Mouse (Mus musculus) forebrain, embryonic 14.5 days (tissue): ENCODE measurements around the gene Gm17428. TPM values are rescaled to one million over a fixed set of nuclear protein-coding genes. Genes with fewer than 3 reads are reported as not detected.
A peak's percentile ranks its signal among the peaks of the same experiment; 100 is the strongest.

Experiments
- ATAC-seq: fragments of 200-750 bp; cut with Nextera tagmentation; 2 replicates; pipeline ENCODE4 v1.8.0; 2017; ENCODE audit warnings: mild to moderate bottlenecking, moderate library complexity
- DNase-seq: peaks from one replicate; pipeline ENCODE4 v3.0.0-alpha.2; 2015; ENCODE audit warnings: low spot score
- H3K27ac ChIP-seq: fragments of 300-500 bp; sonication (generic); 2 replicates; pipeline ENCODE4 v1.5.1; 2014; ENCODE audit warnings: low read depth, mild to moderate bottlenecking, control low read depth, low read length, moderate library complexity
- H3K27me3 ChIP-seq: fragments of 300-500 bp; sonication (generic); replicated peaks from 2 replicates; pipeline ENCODE4 v1.6.1; 2014; ENCODE audit warnings: low read length, control low read depth, mixed read lengths; ENCODE audit not compliant: control insufficient read depth, insufficient read depth
- H3K36me3 ChIP-seq: fragments of 300-500 bp; sonication (generic); 2 replicates; pipeline ENCODE4 v1.6.1; 2014; ENCODE audit warnings: low read length, control low read depth; ENCODE audit not compliant: control insufficient read depth, insufficient read depth
- H3K4me1 ChIP-seq: fragments of 300-500 bp; sonication (generic); 2 replicates; pipeline ENCODE4 v1.6.1; 2014; ENCODE audit warnings: antibody characterized with exemption, low read length, control low read depth; ENCODE audit not compliant: control insufficient read depth, insufficient read depth
- H3K4me2 ChIP-seq: fragments of 300-500 bp; sonication (generic); 2 replicates; pipeline ENCODE4 v1.6.1; 2014; ENCODE audit warnings: mild to moderate bottlenecking, control low read depth, low read length
- H3K4me3 ChIP-seq: fragments of 300-500 bp; sonication (generic); 2 replicates; pipeline ENCODE4 v1.5.1; 2014; ENCODE audit warnings: low read depth, low read length, control low read depth
- H3K9ac ChIP-seq: fragments of 300-500 bp; sonication (generic); 2 replicates; pipeline ENCODE4 v1.6.1; 2014; ENCODE audit warnings: mild to moderate bottlenecking, low read length, control low read depth, moderate library complexity
- H3K9me3 ChIP-seq: fragments of 300-500 bp; sonication (generic); replicated peaks from 2 replicates; pipeline ENCODE4 v1.6.1; 2016; ENCODE audit warnings: low read length, control low read depth, mixed read lengths; ENCODE audit not compliant: control insufficient read depth
- WGBS: fragments of 180-500 bp; shearing (Covaris S2); extraction: QIAGEN DNeasy Blood & Tissue Kit; methylation state at CpG from one replicate; pipeline ENCODE4 v1.1.7; 2014; 5-methylcytosine and 5-hydroxymethylcytosine counted together
- polyA plus RNA-seq: library from polyadenylated mRNA; unstranded; fragments of >200 nt; fragmentation: Nextera tagmentation; extraction: Ambion mirVana; gene quantifications from 2 replicates; pipeline ENCODE4 v1.2.1, GENCODE M21; 2014

The Gm17428 gene
- polyA plus RNA-seq, 1 experiment from 2014 or later, result not detected

DNA sequence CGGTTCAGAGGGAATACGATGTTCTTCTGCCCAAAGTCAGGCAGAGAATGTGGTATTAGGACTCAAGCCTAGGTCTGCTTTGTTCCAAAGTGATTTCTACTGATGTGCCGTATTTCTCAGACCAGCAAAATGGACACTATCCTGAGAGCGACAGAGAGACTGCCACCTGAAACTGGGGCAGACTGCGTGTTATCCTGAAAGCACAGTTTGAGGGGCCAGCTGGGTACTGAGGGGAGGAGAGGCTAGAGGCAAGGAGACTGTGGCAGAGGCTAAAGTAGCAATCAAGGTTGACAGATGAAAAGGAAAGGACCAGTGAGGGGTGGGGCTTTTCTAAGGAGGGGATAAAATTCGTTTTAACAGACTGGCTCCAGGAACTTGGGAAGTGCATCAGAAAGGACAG lies 24.1 kb downstream of the Gm17428 start:
- 85% methylated on average over 6 of the region's 6 CpGs for WGBS
- Histone ChIP-seq H3K27me3 (no peaks in the 10 kb centered on the region), H3K4me3 (no peak overlapping the region), H3K27ac (no peak overlapping the region), H3K9ac (no peak overlapping the region), H3K4me1 (peaks cover 25% of the 10 kb centered on the region), H3K4me2 (no peak overlapping the region), H3K9me3 (no peaks in the 10 kb centered on the region), H3K36me3 (no peaks in the 10 kb centered on the region)
- no peak for ATAC-seq
- DNase-seq, result no peak

- Histone ChIP-seq H3K27me3 (no peaks in the 10 kb centered on the region), H3K4me3 (no peak overlapping the region), H3K4me2 (no peak overlapping the region), H3K9me3 (no peaks in the 10 kb centered on the region), H3K27ac (no peak overlapping the region), H3K9ac (no peak overlapping the region), H3K36me3 (no peaks in the 10 kb centered on the region), H3K4me1 (peaks cover 19% of the 10 kb centered on the region)
- ATAC-seq, result no peak
- WGBS, result 97% methylated on average over 2 of the region's 2 CpGs
- no peak for DNase-seq
Observed at GRCm38 (mm10) chr14:55001446-55001845, 24.7 kb downstream of the Gm17428 start.

DNA sequence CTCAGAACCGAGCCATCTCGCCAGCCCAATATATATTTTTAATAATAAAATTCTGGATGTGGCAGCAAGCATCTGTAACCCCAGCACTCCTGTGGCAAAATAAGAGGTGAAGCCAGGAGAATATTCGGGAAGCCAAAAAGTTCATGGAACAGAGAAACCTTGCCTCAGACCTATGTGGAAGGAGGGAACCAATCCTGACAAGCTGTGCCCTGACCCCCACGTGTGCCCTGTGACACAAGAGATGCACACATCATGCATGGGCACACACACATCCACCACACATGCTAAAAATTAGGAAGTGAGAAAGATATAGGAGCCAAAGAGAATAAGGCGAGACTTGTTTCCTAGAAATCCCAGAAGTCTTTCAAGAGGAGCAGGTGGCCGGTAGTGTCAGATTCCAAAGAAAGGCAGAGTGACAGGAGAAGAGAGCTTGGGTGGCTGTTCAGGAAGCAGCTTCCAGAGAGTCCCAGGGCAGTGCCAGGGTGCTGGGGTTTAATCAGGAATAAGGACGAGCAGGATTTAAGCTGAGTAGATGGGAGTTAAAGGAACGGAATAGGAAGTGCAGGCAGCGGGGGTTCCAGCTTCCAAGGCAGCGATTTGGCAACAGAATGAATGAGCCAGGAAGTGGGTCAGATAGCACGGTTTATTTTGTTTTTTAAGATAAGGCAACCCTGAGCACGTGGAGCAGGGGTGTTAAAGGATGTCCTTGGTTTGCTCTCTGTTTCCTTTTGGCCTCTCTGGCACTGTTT lies 25.4 kb downstream of the Gm17428 start:
- Histone ChIP-seq H3K36me3 (no peaks in the 10 kb centered on the region), H3K27me3 (no peaks in the 10 kb centered on the region), H3K4me2 (no peak overlapping the region), H3K4me1 (peaks cover 14% of the 10 kb centered on the region), H3K4me3 (no peak overlapping the region), H3K9me3 (no peaks in the 10 kb centered on the region), H3K9ac (no peak overlapping the region), H3K27ac (no peak overlapping the region)
- DNase-seq (no peak), ATAC-seq (no peak)
- 55% methylated on average over 12 of the region's 12 CpGs for WGBS

DNA sequence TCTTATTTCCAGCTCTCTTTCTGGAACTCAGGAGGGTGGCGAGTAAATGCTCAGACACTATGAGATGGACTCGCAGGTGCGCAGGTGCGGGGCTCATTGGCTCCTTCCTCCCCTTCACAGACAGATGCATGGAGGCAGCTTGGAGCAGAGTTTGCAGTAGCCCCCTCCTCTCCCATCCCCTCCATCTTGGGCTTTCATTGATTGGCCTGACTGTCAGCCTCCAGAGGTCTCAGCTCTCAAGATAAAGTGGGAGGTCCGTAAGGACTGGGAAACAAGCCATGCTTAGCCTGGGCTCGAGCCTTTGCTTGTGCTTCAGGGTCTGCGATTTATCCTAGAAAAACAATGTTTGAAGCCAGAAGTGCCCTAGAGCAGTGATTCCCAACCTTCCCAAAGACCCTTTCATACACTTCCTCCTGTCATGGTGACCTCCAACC lies 26.0 kb downstream of the Gm17428 start:
- Histone ChIP-seq H3K4me1 (peaks cover 11% of the 10 kb centered on the region), H3K27ac (no peak overlapping the region), H3K27me3 (no peaks in the 10 kb centered on the region), H3K36me3 (no peaks in the 10 kb centered on the region), H3K4me2 (no peak overlapping the region), H3K4me3 (no peak overlapping the region), H3K9me3 (no peaks in the 10 kb centered on the region), H3K9ac (no peak overlapping the region)
- DNase-seq (no peak), ATAC-seq (no peak)
- 62% methylated on average over 7 of the region's 7 CpGs for WGBS

GRCm38 (mm10) chr14:55003878-55004855 lies 27.4 kb downstream of the Gm17428 start:
- 61% methylated on average over 18 of the region's 18 CpGs for whole genome bisulfite sequencing
- Histone ChIP-seq H3K4me1 (peaks cover 11% of the 10 kb centered on the region), H3K9ac (no peak overlapping the region), H3K27me3 (no peaks in the 10 kb centered on the region), H3K27ac (no peak overlapping the region), H3K4me3 (no peak overlapping the region), H3K36me3 (no peaks in the 10 kb centered on the region), H3K9me3 (no peaks in the 10 kb centered on the region), H3K4me2 (no peak overlapping the region)
- peak; percentile 51 for DNase-seq
- ATAC-seq, result 0 out of 2 replicates have a peak, but pooled peaks have one; percentile 23

GRCm38 (mm10) chr14:55005506-55005905 lies 28.8 kb downstream of the Gm17428 start:
- no peaks in the 10 kb centered on the region for H3K36me3 ChIP-seq
- no peaks in the 10 kb centered on the region for H3K27me3 ChIP-seq
- 86% methylated on average over 2 of the region's 2 CpGs for WGBS
- DNase-seq, result no peak
- H3K4me3 ChIP-seq, result no peak overlapping the region
- H3K4me2 ChIP-seq, result no peak overlapping the region
- H3K27ac ChIP-seq, result no peak overlapping the region
- ATAC-seq, result no peak
- peaks cover 11% of the 10 kb centered on the region for H3K4me1 ChIP-seq
- no peaks in the 10 kb centered on the region for H3K9me3 ChIP-seq
- H3K9ac ChIP-seq, result no peak overlapping the region

DNA sequence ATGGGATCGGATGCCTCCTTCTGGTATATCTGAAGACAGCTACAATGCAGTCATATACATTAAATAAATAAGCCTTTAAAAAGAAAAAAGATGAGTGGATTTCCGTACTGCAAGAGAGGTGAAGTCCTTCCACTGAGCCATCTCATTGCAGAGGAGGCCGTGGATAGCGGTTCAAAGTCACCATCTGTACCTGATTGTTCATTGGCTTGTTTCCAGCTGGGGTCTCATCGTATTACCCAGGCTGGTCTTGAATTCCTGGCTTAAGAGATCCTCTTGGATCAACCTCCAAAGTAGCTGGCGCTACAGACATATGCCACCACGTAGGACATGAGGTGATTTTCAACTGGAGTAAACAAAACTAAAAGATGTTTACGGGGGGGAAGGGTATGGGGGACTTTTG lies 29.2 kb downstream of the Gm17428 start:
- H3K4me2 ChIP-seq, result no peak overlapping the region
- no peaks in the 10 kb centered on the region for H3K27me3 ChIP-seq
- H3K27ac ChIP-seq, result no peak overlapping the region
- H3K9ac ChIP-seq, result no peak overlapping the region
- DNase-seq (no peak), ATAC-seq (no peak)
- 76% methylated on average over 8 of the region's 8 CpGs for WGBS
- no peaks in the 10 kb centered on the region for H3K9me3 ChIP-seq
- H3K4me3 ChIP-seq, result no peak overlapping the region
- no peaks in the 10 kb centered on the region for H3K36me3 ChIP-seq
- peaks cover 11% of the 10 kb centered on the region for H3K4me1 ChIP-seq

GRCm38 (mm10) chr14:55006541-55006940 lies 29.8 kb downstream of the Gm17428 start:
- H3K9me3 ChIP-seq, result no peaks in the 10 kb centered on the region
- H3K36me3 ChIP-seq, result no peaks in the 10 kb centered on the region
- no peak overlapping the region for H3K4me2 ChIP-seq
- H3K27me3 ChIP-seq, result no peaks in the 10 kb centered on the region
- no peak overlapping the region for H3K27ac ChIP-seq
- no peak overlapping the region for H3K9ac ChIP-seq
- 81% methylated on average over 3 of the region's 3 CpGs for WGBS
- H3K4me1 ChIP-seq, result peaks cover 11% of the 10 kb centered on the region
- H3K4me3 ChIP-seq, result no peak overlapping the region
- DNase-seq (no peak), ATAC-seq (no peak)
